Mouse (Mus musculus): ENCODE results near the gene Zswim3.

DNA sequence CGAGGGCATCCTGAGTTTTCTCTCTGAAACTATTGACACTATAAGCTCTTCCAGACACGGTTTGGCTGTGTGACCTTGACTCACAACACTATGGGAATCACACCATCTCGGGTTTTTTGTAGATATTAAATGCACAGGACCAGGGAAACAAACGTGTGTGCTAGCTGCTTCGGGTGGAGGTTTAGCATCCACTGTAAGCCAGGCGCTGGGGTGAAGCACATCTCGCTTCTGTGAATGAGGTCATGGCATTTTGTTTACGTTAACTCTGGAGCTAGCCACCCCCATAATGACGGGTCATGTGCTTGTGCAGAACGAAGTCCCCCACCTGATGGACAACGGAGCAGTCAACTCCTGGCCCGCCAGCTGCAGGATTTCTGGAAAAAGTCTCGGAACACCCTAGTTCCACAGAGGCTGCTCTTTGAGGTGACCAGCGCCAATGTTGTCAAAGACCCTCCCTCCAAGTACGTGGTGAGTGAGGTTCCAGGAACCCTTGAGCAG lies 18.5 kb upstream of the Zswim3 start:
- TF ChIP-seq POLR2A (IDR thresholded peaks at IDR 0.05; ENCODE audit: insufficient read depth, low read depth, low read length) (no peak), CTCF (IDR thresholded peaks at IDR 0.05; ENCODE audit: insufficient read depth, low read depth, low read length) (no peak)
